Mouse (Mus musculus) induced T-regulatory cell, adult 2 months (primary cell): ENCODE results near the gene Clpp.

Source experiments
- DNase-seq: peaks from one replicate; pipeline ENCODE4 v3.0.0-alpha.2; 2012; ENCODE audit warnings: low read depth

The Clpp gene

DNA sequence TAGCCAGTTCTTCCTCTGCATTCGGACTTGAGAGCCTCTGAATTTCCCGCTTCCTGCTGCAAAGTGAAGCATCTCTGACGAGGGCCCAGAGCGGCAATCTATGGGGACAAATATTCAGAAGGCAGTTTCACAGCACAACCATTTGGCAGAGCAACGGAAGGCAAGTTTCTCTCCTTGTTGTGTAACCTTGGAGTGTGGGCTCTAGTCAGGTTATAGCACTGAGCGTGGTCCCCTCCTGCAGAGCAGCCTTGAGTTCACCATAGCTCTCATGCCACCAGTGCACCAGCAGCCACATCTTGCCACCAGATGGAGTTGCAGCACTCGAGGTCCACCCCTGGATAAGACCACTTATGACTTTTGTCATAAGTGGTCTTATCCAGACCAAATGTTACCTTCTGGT is 1.7 kb upstream of the Clpp start:
- no peak for DNase-seq

DNA sequence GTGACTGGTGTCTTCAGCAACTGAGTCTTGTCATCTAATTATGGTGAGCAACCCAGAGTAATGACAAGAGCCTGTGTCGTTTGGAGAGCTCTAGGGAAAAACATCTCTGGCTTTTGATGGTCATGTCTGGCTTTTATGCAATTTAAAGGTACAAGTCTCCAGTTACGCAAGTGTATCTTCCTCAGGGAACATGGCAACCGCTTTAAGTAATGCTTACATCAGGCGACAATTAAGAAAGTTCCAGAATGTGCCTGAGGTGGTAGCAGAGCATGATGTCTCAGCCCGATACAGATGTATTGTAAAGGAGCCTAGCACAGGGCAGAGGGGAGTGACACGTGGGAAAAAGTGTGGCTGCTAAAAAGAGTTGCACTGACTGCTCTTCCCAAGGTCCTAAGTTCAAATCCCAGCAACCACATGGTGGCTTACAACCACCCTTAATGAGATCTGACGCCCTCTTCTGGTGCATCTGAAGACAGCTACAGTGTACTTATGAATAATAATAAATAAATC is 1.1 kb upstream of the Clpp start:
- DNase-seq = no peak

DNA sequence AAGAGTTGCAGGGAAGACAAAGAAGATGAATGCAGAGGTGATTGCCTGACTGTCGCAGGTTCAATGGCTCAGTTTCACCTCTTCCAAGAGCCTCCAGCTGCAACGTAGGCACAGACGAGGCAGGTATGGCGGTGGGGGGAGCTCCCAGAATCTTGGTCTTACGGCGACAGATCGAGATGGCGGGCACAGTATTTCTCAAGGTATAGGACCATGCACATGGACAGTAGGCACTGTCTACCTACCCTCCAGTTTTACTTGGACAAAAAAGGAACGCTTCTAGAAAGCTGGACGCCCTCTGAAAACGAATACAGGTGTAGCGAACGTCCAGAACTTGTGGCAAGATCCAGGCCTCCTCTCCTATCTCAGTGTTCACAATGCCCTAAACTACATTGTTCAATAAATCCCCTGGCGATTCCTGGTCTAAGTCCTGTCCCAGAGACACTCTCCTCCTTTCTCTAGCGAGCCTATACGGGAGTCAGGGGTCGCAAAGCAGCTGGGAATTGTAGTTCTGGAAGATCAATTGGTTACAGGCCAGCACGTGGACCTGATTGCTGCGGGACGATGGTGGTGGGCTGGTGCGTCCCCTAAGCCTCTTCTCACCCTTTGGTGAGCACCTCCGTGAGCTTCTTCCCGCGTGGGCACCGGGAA is 514 bp upstream of the Clpp start:
- no peak for DNase-seq

DNA sequence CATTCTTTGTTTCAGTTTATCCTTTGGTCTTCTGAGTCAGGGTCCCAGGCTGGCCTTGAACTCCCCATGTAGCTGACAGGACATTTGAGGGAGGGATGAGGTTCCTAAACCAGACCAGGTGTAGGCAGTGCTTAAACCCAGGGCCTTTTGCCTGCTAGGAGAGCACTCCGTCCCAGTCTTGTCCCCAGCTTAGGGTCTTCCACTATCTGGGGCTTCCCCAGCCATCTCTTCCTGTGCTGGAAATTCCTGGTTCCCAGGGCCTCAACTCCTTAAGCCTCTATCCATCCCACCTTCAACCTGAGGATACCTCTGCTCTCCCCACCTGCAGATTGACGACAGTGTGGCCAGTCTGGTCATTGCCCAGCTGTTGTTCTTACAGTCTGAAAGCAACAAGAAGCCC is 861 bp downstream of the Clpp start:
- DNase-seq = no peak

DNA sequence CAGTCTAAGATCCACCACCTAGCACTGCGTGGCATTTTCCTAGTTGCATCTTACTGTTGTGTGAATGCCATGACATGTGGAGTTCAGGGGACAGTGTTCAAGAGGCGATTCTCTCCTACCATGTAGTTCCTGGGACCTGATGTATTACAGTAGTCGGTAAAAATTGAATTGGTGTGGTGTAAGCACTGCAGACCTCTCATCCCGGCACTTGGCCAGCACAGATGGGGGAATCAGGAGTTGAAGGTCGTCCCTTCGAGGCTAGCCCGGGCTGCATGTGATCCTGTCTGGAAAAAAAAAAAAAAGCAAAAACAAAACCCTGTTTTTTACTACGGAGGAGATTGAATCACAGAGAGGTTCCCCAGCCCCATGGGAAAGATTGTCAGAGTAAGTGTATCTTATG is 4.9 kb downstream of the Clpp start:
- no peak for DNase-seq

DNA sequence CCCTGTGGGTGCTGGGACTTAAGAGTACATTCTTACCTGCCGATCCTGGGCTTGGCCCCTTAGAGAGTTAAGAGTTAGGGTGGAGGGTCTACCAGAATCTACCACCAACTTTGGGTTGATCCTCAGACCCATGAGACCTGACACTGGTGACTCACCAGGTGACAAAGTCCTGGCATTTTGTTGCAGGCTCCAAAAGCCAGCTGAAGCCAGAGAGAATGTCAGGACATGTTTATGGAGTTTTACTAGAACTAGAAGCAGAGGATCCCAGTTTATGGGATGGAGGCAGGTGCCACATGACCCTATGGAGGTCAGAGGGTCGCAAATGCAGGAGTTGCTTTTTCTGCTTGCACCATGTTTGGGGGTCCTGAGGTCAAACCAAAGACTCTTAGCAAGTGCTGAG is 6.4 kb downstream of the Clpp start:
- DNase-seq = no peak

DNA sequence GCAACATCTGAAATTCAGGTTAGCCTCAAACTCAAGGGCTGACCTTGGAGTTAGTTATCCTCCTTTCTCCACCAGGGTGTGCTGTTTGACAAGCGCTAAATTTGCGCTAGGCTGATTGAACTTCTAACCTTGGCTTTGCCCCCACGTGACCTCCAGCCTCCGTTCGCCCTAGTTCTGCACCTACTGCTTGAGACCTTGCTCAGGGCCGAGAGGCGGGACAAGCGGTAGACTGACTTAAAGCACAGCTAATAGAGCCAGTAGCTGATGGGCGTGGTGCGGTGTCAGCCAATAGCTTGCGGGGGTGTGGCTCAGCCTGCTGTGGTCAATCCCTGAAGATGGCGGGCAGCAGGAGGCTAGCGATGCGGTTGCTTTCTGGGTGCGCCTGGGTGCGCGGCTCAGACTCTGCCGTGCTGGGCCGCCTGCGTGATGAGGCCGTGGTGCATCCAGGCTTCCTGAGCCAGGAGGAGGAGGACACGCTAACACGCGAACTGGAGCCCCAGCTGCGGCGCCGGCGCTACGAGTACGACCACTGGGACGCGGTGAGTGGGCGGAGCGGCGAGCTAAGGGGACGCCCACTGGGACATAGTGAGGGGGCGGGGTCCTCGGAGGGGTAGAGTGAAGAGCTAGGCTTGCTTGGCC is 7.0 kb downstream of the Clpp start, which contains the start of gene Alkbh7:
Gene Alkbh7 (plus strand): TSS at position 311 of the 639 bp plus-strand sequence.
- DNase-seq = peak; percentile 99

DNA sequence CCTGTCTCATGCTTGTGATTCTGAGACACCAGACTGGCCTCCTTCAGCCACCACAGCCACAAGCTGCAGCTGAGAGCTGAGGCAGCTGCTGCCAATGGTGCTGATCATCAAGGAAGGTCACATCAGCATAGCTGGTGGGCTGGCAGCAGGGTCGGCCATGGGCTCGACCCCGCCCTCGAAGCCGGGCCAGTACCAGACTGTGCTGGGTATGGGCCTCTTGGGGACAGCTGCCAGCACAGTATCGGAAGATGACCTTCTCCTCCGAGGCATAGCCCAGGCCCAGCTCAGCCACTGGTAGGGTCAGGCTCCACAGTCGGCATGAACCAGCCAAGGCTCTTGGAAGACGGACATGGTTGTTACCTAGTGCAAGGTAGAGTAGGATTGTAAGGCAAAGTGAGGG is 9.3 kb downstream of the Clpp start:
- no peak for DNase-seq

DNA sequence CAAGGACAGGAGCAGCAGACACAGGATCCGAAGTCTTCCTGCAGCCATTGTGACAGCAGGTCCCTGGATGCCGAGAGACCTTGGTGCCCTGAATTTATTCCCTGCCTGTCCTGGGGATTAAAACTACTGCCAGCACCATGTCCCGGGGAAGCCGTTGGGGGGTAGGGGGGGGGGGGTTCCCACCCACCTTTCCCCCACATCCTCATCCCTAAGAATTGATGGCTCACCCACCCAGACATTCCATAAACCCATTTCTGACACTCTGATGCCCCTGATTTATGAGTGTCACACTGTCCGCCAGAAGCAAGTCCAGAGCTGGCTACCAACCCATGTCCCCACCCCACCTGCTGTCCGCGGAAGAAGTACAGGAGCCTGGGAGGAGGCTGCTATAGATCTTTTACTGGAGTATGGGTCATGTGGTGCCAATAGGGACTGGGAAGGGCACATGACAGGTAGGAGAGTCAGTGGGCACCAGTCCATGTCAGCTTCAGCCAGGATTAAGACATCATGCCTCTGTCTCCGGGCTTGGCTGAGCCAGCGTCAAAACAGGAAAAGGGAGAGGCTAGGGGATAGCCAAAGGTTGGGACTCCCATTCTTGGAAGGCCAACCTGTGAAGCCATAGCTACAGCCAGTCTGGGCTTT is 10.0 kb downstream of the Clpp start, which contains the start of gene Pspn:
Gene Pspn (minus strand): TSS at position 51 of the 642 bp plus-strand sequence.
- DNase-seq = no peak

DNA sequence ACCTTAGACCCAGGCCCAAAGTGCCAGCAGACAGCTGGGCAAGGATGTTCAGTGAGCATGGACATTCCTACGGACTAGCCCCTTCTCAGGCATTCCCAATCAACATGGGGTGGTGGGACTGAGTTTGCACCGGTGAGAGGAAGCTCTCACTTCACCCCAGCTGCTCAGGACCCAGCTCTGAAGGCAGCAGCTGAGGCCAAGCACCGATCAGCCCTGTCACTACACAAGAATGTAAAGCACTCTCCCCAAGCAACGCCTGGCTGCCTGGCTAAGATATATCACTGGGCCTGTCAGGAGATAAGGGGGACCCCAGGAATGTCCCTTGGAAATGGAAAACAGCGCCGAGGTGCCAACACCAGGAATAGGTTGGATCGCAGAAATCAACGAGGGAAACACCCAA is 11.1 kb downstream of the Clpp start:
- no peak for DNase-seq

DNA sequence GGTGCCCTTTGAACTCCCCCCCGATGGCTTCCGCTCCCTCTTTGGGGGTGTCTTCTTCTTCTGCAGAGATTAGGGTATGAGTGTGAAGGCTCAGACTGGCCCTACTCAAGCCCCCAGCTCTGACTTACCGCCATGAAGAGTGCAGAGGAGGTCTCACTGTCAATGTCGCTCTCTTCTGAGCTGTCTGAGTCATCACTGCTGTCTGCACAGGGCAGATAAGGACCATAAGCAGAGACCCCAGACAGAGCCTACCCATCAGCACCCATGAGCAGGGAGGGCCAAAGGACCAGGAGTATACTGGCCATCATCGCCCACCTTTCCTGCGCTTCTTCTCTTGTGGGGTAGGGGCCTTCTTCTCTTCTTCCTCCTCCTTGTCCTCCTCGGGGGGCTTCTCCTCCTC is 13.9 kb downstream of the Clpp start:
- DNase-seq = no peak

DNA sequence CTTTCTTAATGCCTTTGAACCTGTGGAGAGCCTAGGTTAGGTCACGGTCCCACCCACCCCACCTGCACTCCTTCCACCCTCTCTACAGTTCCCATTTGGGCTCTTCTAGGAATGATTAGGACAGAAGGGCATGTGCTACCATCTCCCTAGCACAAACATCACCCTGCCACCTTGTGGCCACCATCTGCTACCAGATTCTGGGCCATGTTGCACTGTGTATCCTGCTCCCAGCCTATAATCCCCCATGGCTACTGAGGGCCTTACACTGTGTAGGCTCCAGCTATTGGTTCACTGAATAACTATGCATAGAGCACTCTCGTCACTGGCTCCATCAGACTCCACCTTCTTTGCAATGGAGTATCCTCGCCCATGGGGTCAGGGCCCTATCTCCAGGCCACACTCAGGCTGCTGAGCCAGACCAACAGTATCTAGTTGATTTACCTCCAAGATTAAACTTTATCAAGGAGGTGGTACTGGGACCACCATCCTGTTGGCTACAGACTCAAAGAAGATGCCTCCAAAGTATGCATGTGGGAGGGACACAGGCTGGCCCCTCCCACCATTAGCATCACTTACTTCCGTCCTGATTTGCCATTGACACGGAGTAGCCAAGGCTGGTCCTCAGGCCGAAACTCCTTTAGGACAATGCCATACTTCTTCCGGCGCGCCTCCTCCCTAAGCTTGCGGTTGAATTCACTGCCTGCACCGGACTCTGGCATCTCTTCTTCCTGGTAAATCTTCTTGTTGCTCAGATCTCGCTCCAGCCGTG is 17.2 kb downstream of the Clpp start:
- DNase-seq = no peak

DNA sequence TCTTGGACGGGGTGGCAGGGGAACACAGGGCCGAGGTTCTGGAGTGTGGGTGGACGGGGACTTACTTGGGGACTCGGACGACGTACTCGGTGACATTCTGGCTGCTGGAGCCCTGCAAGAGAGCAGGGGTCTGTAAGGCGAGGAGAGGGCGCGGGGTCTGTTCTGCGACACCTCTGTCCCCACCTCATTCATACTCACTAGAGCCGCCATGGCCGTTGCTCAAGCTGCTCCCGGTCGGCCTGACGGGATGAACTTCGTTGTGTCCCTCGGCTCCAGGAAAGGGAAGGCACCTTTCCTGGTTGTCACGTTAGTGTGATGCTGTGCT is 20.8 kb downstream of the Clpp start:
- DNase-seq = no peak

DNA sequence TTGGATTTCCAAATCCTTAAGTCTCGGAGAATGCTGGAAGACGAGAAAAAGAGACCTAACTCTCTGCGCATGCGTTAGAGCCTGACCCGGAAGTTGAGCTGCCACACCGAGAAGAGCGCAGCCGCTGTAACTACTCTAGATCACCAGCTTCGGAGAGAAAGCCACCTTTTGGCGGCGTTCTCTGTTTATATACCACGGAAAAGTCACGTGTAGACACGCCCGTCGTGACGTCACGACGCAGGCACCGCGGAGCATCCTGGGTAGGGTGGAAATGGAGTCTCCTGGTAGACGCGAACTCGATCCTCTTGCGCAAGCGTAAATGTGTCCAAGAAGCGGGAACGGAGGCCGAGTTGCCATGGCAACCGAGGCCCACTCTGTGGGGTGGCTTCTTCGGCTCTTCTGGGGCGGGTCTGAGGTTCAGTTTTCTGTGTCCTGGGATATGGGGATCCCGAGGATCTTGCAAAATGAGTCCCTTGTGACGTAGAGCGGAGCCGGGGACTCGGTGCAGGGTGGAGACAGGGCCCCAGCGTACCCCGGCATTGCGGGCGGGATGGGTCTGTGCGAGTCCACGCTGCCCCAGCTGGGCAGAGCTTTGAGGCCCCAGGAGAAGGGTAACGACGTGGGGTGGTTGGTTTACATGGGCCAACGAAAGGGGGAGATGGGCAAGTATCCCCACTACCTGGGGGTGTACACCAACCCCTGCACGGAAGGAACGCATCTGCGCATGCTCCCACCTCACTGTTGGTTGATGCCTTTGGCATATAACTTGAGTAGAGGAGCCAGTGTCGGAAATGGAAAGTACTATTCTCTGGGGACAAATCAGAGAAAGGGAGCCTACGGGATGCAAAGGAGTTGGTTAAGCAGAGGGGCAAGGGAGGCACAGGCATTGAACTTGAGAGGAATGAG is 21.4 kb downstream of the Clpp start, which contains the start of the genes Gtf2f1 and Gm17949:
Gene Gtf2f1 (minus strand): TSS at position 53 of the 906 bp plus-strand sequence.
Gene Gm17949 (plus strand): TSS at position 234 of the 906 bp plus-strand sequence.
- DNase-seq = peak; percentile 100

DNA sequence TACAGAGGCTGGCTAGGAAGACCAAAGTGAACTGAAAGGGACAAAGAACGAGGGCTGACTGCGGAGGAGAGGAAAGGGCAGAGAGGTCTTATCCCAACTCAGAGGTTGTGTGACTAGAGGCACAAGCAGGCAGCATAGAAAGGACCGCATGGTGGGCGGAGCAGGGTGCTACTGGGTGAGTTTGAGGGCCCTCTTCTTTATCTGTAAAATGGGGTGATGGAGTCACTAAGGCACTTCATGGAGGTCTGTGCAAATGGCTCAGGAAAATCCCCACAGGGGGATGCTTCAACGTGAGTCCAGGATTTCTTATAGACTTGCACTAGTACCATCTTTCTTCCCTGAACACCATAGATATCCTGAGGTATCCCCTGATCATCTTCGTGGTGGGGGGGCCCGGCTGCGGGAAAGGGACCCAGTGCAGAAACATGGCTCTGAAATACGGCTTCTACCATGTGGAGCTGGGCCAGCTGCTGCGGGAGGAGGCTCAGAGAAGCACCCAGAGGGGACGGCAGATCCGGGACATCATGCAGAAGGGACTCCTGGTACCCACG is 22.2 kb downstream of the Clpp start:
- no peak for DNase-seq

DNA sequence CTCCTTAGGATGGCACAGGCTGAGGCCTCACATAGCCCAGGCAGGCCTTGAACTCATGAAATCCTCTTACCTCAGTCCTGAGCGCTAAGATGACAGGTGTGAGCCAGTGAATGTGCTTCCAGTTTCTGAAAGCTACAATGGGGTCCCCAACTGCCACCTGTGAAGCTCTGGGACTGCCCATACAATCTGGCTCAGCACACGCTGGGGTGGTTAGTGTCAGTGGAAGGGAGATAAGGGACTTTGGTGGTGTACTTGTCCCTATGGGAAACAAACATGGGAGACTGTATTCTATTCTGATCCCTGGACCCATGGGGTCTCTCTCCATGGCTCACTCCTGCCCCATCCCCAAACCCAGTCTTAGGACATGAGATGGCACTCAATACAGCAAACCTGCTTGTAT is 29.6 kb downstream of the Clpp start:
- DNase-seq = no peak

DNA sequence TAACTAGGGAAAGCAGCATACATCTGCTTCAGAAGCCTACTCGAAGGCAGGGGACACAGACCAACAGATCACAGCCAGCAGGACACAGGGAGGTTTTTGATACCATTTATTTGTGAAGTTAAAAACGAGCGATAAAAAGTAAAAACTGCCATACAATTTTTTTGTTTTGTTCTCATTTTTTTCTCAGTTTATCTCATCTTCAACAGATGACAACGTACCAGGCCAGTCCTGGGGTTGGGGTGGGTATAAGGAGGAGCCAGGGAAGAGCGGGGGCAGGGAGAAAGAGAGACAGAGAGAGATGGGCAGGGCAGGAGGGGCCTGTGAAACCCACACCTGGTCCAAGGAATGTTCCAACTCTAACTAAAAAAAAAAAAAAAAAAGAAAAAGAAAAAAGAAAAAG is 30.9 kb downstream of the Clpp start:
- no peak for DNase-seq

DNA sequence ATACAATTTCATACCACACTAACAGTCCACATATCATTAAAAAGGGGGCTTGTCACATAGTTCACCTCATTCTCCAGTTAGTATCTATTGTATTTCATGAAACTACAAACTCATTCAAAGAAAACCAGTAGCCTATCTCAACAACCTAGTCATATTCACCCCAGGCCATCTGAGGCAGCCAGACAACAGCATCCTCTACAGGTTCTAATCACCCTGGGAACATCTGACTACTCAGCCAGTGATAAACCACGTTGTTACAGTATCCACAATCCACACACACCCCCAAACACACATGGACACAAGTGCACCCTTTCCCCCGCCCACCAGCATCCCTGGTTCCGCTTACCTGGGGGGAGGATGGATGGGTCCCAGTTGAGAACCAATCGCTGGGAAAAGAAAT is 37.4 kb downstream of the Clpp start:
- no peak for DNase-seq

DNA sequence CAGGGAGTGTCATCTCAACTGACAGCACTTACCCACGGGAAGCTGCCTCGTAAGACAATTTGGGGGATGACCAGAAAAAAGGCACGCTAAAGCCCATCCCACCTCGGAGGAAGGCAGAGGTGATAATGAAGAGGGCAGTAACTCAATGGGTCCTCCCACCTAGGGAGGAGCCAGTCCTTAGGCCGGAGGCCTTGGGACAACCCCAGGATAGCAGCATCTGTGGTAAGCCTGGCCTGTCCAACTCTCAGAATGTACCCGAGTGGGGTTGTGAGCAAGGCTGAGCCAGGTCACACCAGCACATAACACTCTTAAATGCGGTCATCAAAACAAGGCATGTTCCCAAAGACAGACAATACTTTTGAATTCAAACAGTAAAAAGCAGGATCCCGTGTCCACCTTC is 39.6 kb downstream of the Clpp start:
- peak; percentile 42 for DNase-seq

DNA sequence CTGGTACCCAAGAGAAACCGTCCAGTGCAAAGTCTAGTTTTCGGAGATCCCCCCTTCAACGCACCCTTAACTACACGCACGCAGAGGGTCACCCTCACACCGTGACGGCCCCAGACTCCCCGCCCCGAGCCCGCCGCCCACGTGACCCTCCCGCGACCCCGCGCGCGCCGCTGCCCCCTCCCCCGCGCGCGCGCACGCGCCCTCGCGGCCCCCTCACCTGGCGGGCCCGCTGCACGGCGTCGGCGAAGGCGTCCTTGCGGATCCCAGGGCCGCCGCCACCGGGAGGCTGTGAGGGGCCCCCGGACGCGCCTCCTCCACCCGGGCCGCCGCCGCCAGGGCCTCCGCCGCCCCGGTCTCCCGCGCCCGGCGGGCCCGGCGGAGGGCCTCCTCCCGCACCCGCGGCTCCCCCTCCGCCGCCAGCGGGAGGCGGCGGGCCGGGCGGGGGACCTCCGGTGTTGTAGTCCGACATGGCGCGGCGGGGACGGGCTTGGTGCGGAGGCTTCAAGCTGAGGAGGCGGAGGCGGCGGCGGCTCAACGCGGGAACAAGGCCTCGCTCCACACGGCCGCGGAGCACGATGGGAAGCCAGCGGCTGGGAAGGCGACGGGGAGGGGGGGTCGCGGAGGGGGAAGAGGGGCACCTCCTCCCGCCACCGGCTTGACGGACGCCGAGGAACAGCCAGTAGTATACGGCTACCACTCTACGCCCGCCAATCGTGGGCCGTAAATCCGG is 41.0 kb downstream of the Clpp start, which contains the start of gene Khsrp:
Gene Khsrp (minus strand): TSS at position 592 of the 730 bp plus-strand sequence.
- peak; percentile 65 for DNase-seq
